Mouse (Mus musculus) limb, embryonic 10.5 days (tissue): ENCODE results near the gene Casp9. TPM values are rescaled to one million over a fixed set of nuclear protein-coding genes. Genes with fewer than 3 reads are reported as not detected.
A peak's percentile ranks its signal among the peaks of the same experiment; 100 is the strongest.

Experiments
- DNase-seq: peaks from one replicate; pipeline ENCODE4 v3.0.0-alpha.2; 2017; ENCODE audit warnings: low spot score
- H3K27ac ChIP-seq: fragments of 300-500 bp; sonication (generic); 2 replicates; pipeline ENCODE4 v1.5.1; 2016; ENCODE audit warnings: mild to moderate bottlenecking
- H3K27me3 ChIP-seq: fragments of 300-500 bp; sonication (generic); 2 replicates; pipeline ENCODE4 v1.6.1; 2016; ENCODE audit warnings: low read depth, mild to moderate bottlenecking; ENCODE audit not compliant: poor library complexity, severe bottlenecking
- H3K36me3 ChIP-seq: fragments of 300-500 bp; sonication (generic); 2 replicates; pipeline ENCODE4 v1.6.1; 2016; ENCODE audit warnings: mild to moderate bottlenecking, moderate library complexity
- H3K4me1 ChIP-seq: fragments of 300-500 bp; sonication (generic); 2 replicates; pipeline ENCODE4 v1.6.1; 2016
- H3K4me3 ChIP-seq: fragments of 300-500 bp; sonication (generic); 2 replicates; pipeline ENCODE4 v1.5.1; 2016; ENCODE audit warnings: mild to moderate bottlenecking, moderate library complexity
- H3K9me3 ChIP-seq: fragments of 300-500 bp; sonication (generic); replicated peaks from 2 replicates; pipeline ENCODE4 v1.6.1; 2016; ENCODE audit warnings: mild to moderate bottlenecking
- WGBS: fragments of 180-500 bp; shearing (Covaris S2); methylation state at CpG from one replicate; pipeline ENCODE4 v1.1.7; 2016; 5-methylcytosine and 5-hydroxymethylcytosine counted together
- polyA plus RNA-seq: library from polyadenylated mRNA; unstranded; fragments of >200 nt; fragmentation: Nextera tagmentation; extraction: Ambion mirVana; gene quantifications from 2 replicates; pipeline ENCODE4 v1.2.1, GENCODE M21; 2016

Casp9 gene
- polyA plus RNA-seq, 1 experiment from 2014 or later, result 24.2 TPM

DNA sequence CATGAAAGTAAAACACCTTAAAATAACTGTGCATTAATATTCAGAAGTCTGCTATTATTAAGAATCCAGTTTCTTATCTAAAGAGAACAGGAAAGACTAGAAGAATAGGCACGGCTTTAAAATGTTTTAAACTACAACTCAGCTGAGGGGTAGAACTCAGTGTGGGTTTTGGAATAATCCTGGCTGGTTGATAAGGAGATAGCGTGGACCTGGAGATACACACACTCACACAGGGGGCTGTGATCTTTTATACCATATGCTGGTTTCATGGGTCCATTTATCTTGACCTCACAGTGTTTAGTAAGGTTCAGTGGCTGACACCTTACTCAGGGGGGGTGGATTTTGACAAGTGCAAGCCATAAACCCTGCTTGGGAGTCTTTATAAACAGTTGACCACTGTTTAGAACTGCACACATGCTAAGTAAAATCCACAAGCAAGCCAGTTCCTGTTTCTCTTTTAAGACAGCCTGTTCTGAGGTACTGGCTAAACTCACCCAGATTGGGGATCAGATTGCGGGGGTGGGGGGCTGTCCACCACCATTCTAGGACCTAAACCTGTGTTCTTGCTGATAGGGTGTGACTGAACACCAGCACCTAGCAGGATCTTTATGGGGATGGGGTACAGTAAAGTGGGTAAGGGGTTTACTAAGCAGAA lies 3.7 kb upstream of the Casp9 start:
- no peak for DNase-seq
- Histone ChIP-seq H3K4me3 (peak overlapping the region; percentile 97), H3K27ac (peak overlapping the region; percentile 92), H3K27me3 (no peaks in the 10 kb centered on the region), H3K36me3 (peaks cover 25% of the 10 kb centered on the region), H3K9me3 (no peaks in the 10 kb centered on the region), H3K4me1 (peaks cover 36% of the 10 kb centered on the region)
- 56% methylated on average over 3 of the region's 3 CpGs for WGBS

DNA sequence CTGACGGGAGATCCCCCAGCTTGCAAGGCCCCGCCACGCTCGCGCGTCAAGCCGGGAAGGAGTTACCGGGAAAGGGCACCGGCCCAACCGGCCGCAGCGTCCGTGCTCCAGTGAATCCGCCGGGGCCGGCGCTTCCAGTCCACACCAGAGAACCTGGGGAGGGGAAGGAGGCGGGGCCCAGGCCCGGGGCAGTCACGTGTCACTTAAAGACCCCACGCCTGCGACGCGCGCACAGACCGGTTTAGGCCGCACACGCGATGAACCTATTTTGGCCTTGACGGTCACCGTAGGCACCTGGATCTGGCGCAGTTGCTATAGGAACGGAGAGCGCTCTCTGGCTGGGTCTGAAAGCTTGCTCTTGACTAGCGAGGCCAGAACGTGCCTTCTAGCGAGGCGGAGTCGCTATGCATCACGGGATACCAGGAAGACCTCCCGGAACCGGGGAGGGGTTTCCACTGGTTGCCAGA lies 2.9 kb upstream of the Casp9 start, which contains the start of gene Dnajc16:
Gene Dnajc16, minus strand, starts transcription at position 408 of the 467 bp plus-strand sequence.
- Histone ChIP-seq H3K27me3 (no peaks in the 10 kb centered on the region), H3K9me3 (no peaks in the 10 kb centered on the region), H3K36me3 (peaks cover 16% of the 10 kb centered on the region), H3K27ac (peak within 1 kb of the TSS; percentile 92), H3K4me3 (peak within 1 kb of the TSS; percentile 97), H3K4me1 (peaks cover 44% of the 10 kb centered on the region)
- DNase-seq, result peak; percentile 98
- WGBS, result under 1% methylated on average over 42 of the region's 42 CpGs

DNA sequence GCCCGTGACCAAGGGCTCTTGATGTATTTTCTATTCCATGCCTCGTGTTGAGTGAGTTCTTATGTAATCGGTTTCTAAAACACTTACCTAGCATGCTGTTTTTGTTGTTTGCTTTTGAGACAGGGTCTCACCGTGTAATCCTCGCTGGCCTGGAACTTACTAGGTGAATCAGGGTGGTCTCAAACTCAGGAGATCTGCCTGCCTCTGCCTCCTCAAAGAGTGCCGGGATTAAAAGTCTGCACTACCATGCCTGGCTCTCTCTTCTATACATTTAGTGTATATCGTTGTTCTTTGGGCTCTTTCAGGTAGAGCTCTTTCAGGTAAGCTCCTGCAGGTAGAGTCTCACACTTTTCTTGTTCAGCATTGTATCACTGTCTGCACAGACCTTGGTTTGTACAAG lies 1.9 kb upstream of the Casp9 start:
- peaks cover 19% of the 10 kb centered on the region for H3K36me3 ChIP-seq

DNA sequence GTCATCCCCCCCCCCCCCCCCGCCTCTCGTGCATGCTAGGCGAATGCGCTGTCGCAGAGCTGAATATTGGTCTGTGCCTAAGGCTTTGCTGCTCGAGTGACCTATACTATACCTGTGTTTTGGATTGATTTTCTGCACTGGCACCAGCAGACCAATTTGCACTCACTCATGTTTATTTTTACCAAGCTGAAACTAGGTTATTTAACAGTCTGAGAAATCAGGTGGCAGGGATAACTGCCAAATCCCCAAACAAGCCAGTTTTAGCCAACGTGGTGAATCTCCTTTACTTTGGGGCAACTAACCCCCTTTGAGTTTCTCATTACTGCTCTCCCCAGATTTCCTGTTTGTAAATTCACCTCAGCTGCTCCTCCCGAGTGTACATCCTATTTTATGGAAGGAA lies 1.5 kb upstream of the Casp9 start:
- peaks cover 44% of the 10 kb centered on the region for H3K4me1 ChIP-seq
- H3K27ac ChIP-seq, result no peak overlapping the region
- no peaks in the 10 kb centered on the region for H3K27me3 ChIP-seq
- H3K36me3 ChIP-seq, result peaks cover 23% of the 10 kb centered on the region
- no peak overlapping the region for H3K4me3 ChIP-seq
- no peaks in the 10 kb centered on the region for H3K9me3 ChIP-seq
- no peak for DNase-seq
- WGBS, result 85% methylated on average over 8 of the region's 8 CpGs

More for the DNA sequence above, 1.9 kb upstream of the Casp9 start:
- WGBS, result 86% methylated on average over 7 of the region's 7 CpGs
- peaks cover 46% of the 10 kb centered on the region for H3K4me1 ChIP-seq
- no peak overlapping the region for H3K27ac ChIP-seq
- DNase-seq, result no peak
- H3K27me3 ChIP-seq, result no peaks in the 10 kb centered on the region
- no peak overlapping the region for H3K4me3 ChIP-seq
- no peaks in the 10 kb centered on the region for H3K9me3 ChIP-seq

DNA sequence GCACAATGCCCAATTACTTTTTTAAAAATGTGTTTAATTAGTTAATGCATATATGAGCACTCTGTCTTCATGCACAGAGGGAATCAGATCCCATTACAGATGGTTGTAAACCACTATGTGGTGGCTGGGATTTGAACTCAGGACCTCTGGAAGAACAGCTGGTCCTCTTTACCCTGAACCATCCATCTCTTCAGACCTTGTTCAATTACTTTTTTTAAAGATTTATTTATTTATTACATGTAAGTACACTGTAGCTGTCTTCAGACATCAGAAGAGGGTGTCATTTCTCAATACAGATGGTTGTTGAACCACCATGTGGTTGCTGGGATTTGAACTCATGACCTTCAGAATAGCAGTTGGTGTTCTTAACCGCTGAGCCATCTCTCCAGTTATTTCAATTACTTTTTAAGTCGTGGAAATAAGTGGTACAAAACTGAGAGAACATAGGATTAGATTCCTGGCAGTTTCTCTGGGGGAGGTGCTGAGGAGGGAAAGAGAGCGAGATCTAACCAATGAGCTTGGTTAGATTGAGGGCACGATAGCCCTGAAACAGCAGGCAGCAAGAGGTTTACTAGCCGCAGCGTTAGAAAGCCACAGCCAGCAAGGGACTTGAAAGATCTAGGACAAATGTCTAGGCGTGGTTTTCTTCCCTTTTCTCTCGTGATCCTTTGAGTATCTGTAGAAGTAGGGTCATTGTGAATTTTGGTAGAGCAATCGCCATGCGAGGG lies 694 bp upstream of the Casp9 start:
- Histone ChIP-seq H3K4me1 (peaks cover 36% of the 10 kb centered on the region), H3K27me3 (no peaks in the 10 kb centered on the region), H3K27ac (peak overlapping the region; percentile 90), H3K4me3 (peak overlapping the region; percentile 74), H3K36me3 (peaks cover 23% of the 10 kb centered on the region), H3K9me3 (no peaks in the 10 kb centered on the region)
- DNase-seq, result no peak
- WGBS, result 12% methylated on average over 10 of the region's 10 CpGs

DNA sequence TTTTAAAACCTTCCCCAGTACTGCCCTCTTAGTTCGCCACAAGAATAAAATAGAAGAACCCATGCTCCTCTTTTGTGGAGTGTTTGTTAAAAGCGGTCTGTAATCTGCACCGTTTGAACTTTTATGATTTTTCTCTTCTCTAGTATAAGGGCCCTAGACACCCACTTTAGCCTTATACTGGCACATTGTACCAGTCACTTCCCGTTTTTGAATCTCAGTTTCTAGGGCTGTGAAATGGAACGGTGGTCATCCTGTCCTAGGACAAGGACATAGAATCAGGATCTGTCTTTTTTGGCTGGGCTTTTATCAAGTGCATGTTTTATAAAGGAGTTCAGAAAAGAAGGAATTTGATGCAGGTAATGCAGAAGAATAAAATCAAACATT lies 732 bp downstream of the Casp9 start:
- no peaks in the 10 kb centered on the region for H3K9me3 ChIP-seq
- peaks cover 30% of the 10 kb centered on the region for H3K36me3 ChIP-seq
- peak overlapping the region; percentile 90 for H3K27ac ChIP-seq
- H3K4me1 ChIP-seq, result peaks cover 36% of the 10 kb centered on the region
- 21% methylated on average over 5 of the region's 5 CpGs for WGBS
- peak overlapping the region; percentile 74 for H3K4me3 ChIP-seq
- no peak for DNase-seq
- no peaks in the 10 kb centered on the region for H3K27me3 ChIP-seq

DNA sequence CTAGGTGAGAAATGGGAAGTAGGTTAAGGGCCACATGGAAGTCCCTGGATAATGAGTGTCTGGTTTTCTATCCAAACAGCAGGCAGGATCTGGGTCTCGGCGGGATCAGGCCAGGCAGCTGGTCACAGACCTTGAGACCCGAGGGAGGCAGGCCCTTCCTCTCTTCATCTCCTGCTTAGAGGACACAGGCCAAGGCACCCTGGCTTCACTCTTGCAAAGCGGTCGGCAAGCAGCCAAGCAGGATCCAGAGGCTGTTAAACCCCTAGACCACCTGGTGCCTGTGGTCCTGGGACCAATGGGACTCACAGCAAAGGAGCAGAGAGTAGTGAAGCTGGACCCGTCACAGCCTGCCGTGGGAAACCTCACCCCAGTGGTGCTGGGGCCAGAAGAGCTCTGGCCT lies 2.9 kb downstream of the Casp9 start:
- no peak for DNase-seq
- no peaks in the 10 kb centered on the region for H3K27me3 ChIP-seq
- 88% methylated on average over 7 of the region's 7 CpGs for WGBS
- H3K36me3 ChIP-seq, result peaks cover 30% of the 10 kb centered on the region
- H3K4me1 ChIP-seq, result peaks cover 22% of the 10 kb centered on the region
- H3K4me3 ChIP-seq, result no peak overlapping the region
- no peak overlapping the region for H3K27ac ChIP-seq
- no peaks in the 10 kb centered on the region for H3K9me3 ChIP-seq

DNA sequence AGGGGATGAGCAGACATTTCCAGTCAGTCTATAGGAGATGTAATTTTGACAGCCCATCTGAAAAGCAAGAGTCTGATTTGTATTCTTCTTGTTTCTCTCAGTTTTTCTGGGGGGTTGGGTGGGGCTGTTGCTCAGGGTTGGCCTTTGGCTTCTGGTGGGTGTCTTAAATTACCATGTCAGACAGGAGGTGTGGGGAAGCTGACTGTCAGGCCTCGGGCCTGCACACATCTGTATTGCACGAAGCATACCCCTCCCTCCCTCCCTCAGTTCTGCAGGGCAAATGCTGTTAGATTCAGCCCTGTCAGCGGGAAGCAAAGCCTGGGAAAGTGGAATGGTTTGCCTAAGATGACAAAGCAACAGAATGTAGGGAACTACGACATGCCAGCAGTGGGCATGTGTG lies 3.5 kb downstream of the Casp9 start:
- H3K4me3 ChIP-seq, result no peak overlapping the region
- no peaks in the 10 kb centered on the region for H3K27me3 ChIP-seq
- peaks cover 22% of the 10 kb centered on the region for H3K4me1 ChIP-seq
- DNase-seq, result no peak
- WGBS, result 83% methylated on average over 4 of the region's 4 CpGs
- peaks cover 30% of the 10 kb centered on the region for H3K36me3 ChIP-seq
- H3K27ac ChIP-seq, result no peak overlapping the region
- no peaks in the 10 kb centered on the region for H3K9me3 ChIP-seq

DNA sequence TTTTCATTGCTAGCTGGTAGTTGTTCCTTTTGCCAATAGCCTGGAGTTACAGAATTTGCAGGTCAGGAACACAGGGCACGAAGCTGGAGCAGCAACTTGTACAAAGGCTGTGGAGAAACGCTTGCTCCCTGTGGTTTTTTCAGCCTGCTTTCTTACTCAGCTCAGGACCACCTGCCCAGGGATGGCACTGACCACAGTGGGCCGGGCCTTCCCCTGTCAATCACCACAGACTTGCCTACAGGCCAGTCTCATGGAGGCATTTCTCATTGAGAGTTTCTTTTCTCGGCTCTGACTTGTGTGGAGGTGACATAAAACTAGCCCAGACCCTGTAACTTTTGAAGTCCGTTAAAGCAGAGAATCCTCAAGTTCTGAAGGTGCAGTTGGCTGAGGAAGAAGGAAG lies 4.1 kb downstream of the Casp9 start:
- Histone ChIP-seq H3K27ac (no peak overlapping the region), H3K36me3 (peaks cover 30% of the 10 kb centered on the region), H3K9me3 (no peaks in the 10 kb centered on the region), H3K4me3 (no peak overlapping the region), H3K27me3 (no peaks in the 10 kb centered on the region), H3K4me1 (peaks cover 22% of the 10 kb centered on the region)
- no peak for DNase-seq
- 90% methylated on average over 5 of the region's 5 CpGs for WGBS

DNA sequence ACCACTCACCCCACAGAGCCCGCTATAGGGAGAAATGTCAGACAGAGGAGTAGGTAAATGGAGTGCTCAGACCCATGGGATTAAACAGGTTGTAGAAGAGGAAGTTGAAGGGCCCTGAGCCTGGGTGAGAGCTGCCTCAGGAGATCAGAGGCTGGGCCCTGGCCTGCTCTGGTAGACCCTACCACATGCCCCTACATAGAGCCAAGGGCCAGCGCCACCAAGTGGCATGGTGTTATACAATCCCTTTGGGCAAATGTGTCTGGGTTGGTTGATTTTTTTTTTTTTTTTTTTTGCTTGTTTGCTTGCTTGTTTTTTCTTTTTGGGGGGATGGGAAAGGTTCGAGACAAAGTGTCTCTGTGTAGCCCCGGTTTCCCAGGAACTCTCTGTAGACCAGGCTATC lies 10.7 kb downstream of the Casp9 start:
- Histone ChIP-seq H3K9me3 (no peaks in the 10 kb centered on the region), H3K36me3 (peaks cover 64% of the 10 kb centered on the region), H3K4me3 (no peak overlapping the region), H3K27me3 (no peaks in the 10 kb centered on the region), H3K27ac (no peak overlapping the region), H3K4me1 (no peaks in the 10 kb centered on the region)
- DNase-seq, result no peak
- WGBS, result 89% methylated on average over 4 of the region's 4 CpGs

DNA sequence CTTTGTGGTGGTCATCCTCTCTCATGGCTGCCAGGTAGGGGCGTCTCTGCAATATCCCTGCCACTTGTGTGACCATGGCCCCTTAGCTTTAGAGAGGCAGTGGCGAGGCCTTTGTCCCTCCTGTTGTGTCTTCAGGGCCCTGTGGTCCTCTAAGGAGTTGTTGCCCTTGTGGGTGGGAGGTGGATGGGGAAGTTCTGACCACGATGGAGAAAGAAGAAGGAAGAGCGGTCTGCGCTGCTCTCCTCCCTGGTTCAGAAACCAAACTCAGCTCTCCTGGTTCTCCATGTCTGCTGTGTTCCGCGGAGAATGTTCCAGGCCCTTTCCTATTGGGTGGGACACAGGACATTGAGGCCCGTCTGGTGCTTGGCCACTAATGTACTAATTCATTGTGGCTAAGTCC lies 12.5 kb downstream of the Casp9 start:
- no peaks in the 10 kb centered on the region for H3K27me3 ChIP-seq
- peaks cover 81% of the 10 kb centered on the region for H3K36me3 ChIP-seq
- 98% methylated on average over 8 of the region's 8 CpGs for WGBS

DNA sequence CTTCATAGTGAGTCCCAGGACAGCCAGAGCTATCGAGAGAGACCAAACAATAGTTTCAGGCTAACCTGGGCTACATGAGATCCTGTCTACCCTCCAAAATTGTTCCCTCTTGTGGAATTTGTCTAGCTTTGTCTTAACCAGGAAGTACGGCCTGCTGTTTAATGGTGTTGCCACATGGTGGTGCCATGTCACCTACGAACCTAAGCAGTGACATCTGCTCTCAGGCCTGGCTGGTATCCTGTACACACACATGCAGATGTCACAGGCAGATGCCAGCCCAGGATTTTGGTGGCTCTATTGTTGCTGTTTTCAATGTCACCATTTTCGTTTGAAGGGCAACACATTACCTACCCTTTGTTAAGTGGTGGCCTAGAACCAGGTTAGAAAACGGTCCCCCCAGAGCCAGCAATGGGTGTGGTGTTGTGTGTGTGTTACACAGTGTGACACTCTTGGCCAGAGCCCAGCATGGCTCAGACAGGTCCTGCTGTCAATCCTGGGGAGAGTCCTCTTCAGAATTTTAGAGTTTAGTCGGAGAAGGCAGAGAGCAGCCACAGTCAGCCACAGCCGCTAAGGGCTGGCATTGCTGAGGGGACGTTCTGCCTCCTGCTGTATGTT lies 16.5 kb downstream of the Casp9 start:
- Histone ChIP-seq H3K4me3 (no peak overlapping the region), H3K36me3 (peaks cover 98% of the 10 kb centered on the region), H3K27ac (no peak overlapping the region), H3K9me3 (no peaks in the 10 kb centered on the region), H3K4me1 (no peaks in the 10 kb centered on the region), H3K27me3 (no peaks in the 10 kb centered on the region)
- WGBS, result 84% methylated on average over 8 of the region's 8 CpGs
- DNase-seq, result no peak

More for the DNA sequence above, 12.5 kb downstream of the Casp9 start:
- no peak for DNase-seq
- H3K9me3 ChIP-seq, result no peaks in the 10 kb centered on the region
- H3K27ac ChIP-seq, result no peak overlapping the region
- H3K4me1 ChIP-seq, result no peaks in the 10 kb centered on the region
- no peak overlapping the region for H3K4me3 ChIP-seq

DNA sequence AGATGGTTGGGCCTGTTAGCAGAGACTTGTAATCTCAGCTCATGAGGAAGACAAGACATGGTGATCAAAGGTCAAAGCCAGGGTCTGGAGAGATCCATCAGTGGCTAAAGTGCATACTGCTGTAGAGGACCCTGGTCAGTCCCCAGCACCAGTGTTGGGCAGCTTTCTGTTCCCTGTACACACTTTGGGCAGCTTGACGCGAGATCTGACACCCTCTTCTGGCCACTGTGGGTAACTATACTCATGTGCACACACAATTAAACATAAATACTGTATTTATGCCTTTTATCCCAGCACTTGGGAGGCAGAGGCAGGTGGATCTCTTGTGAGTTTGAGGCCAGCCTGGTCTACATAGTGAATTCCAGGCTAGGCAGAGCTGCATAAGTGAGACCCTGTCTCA lies 17.6 kb downstream of the Casp9 start:
- no peak for DNase-seq
- no peaks in the 10 kb centered on the region for H3K27me3 ChIP-seq
- no peak overlapping the region for H3K27ac ChIP-seq
- WGBS, result 84% methylated on average over 2 of the region's 2 CpGs
- H3K4me3 ChIP-seq, result no peak overlapping the region
- H3K4me1 ChIP-seq, result no peaks in the 10 kb centered on the region
- no peaks in the 10 kb centered on the region for H3K9me3 ChIP-seq
- peaks cover 97% of the 10 kb centered on the region for H3K36me3 ChIP-seq
